30 mouse cellular contexts compared by ENCODE assay signal in genomic region chr3:55479306-55479705, GRCm38 (mm10). TPM values are rescaled to one million over a fixed set of nuclear protein-coding genes. Genes with fewer than 3 reads are reported as not detected.
DNase-seq lines count a peak whose midpoint lies in the region; ATAC-seq lines count a peak whose summit lies in the region.
"Had no signal": no experiment of that assay in that cellular context is flagged by ENCODE, and none has a peak within 500 bp of the region (broad histone marks: within the 10 kb centered on the region; RNA-seq: fewer than 3 reads in every experiment).

No protein-coding gene starts in this region.

- H3K9me3 ChIP-seq in neural tube, embryonic 14.5 days (ENCODE audit: control insufficient read depth, low read length), result no peaks in the 10 kb centered on the region
- no peaks in the 10 kb centered on the region for H3K9me3 ChIP-seq in limb, embryonic 12.5 days
- no peaks in the 10 kb centered on the region for H3K9me3 ChIP-seq in limb, embryonic 15.5 days
- no peaks in the 10 kb centered on the region for H3K9me3 ChIP-seq in heart, embryonic 11.5 days (replicated peaks; ENCODE audit: control insufficient read depth, low read length)
- H3K9me3 ChIP-seq: forebrain, embryonic 10.5 days; forebrain, embryonic 13.5 days; heart, embryonic 12.5 days; heart, embryonic 15.5 days; hindbrain, embryonic 10.5 days; hindbrain, embryonic 13.5 days had no signal

- H3K27ac ChIP-seq in neural tube, embryonic 14.5 days (ENCODE audit: low read depth, low read length), result no peak overlapping the region
- H3K27ac ChIP-seq in limb, embryonic 12.5 days, result peak overlapping the region; percentile 75
- H3K27ac ChIP-seq in limb, embryonic 15.5 days, result 0 out of 2 replicates have a peak overlapping the region, but pooled peaks have one; percentile 7
- no peak overlapping the region for H3K27ac ChIP-seq in heart, embryonic 11.5 days (ENCODE audit: low read depth, low read length)
- H3K27ac ChIP-seq: forebrain, embryonic 10.5 days; forebrain, embryonic 13.5 days; heart, embryonic 15.5 days; hindbrain, embryonic 10.5 days had no signal

- H3K4me1 ChIP-seq in neural tube, embryonic 14.5 days (ENCODE audit: control insufficient read depth, insufficient read depth, low read length), result no peaks in the 10 kb centered on the region
- peaks cover 42% of the 10 kb centered on the region for H3K4me1 ChIP-seq in limb, embryonic 12.5 days (replicated peaks)
- peaks cover 13% of the 10 kb centered on the region for H3K4me1 ChIP-seq in limb, embryonic 15.5 days
- no peaks in the 10 kb centered on the region for H3K4me1 ChIP-seq in heart, embryonic 11.5 days (ENCODE audit: control insufficient read depth, insufficient read depth, low read length)
- H3K4me1 ChIP-seq: forebrain, embryonic 13.5 days; heart, embryonic 12.5 days; heart, embryonic 15.5 days had no signal

- H3K36me3 ChIP-seq in neural tube, embryonic 14.5 days (ENCODE audit: control insufficient read depth, insufficient read depth, low read length), result no peaks in the 10 kb centered on the region; the same call in 1 of the 2 replicates
- H3K36me3 ChIP-seq in limb, embryonic 12.5 days, result no peaks in the 10 kb centered on the region
- H3K36me3 ChIP-seq in limb, embryonic 15.5 days, result no peaks in the 10 kb centered on the region
- no peaks in the 10 kb centered on the region for H3K36me3 ChIP-seq in heart, embryonic 11.5 days (ENCODE audit: control insufficient read depth, insufficient read depth, low read length)
- H3K36me3 ChIP-seq: forebrain, embryonic 10.5 days; heart, embryonic 12.5 days; heart, embryonic 15.5 days; hindbrain, embryonic 10.5 days had no signal

- no peak overlapping the region for H3K4me2 ChIP-seq in neural tube, embryonic 14.5 days (ENCODE audit: low read depth, low read length)
- peak overlapping the region; percentile 20; the same call in 1 of the 2 replicates for H3K4me2 ChIP-seq in limb, embryonic 12.5 days
- H3K4me2 ChIP-seq in limb, embryonic 15.5 days, result no peak overlapping the region
- no peak overlapping the region for H3K4me2 ChIP-seq in heart, embryonic 11.5 days
- H3K4me2 ChIP-seq: forebrain, embryonic 13.5 days; heart, embryonic 12.5 days; heart, embryonic 15.5 days; hindbrain, embryonic 13.5 days had no signal

- peak; percentile 65; the same call in 1 of the 2 replicates for ATAC-seq in neural tube, embryonic 14.5 days (ENCODE audit: low read depth)
- ATAC-seq in limb, embryonic 12.5 days (ENCODE audit: insufficient number of reproducible peaks, insufficient read depth, low FRiP score, low TSS enrichment, low read depth), result peak; percentile 77
- ATAC-seq in limb, embryonic 15.5 days (ENCODE audit: insufficient number of reproducible peaks, low FRiP score, low TSS enrichment, low read depth), result no peak
- no peak for ATAC-seq in heart, embryonic 11.5 days (replicated peaks; ENCODE audit: insufficient number of reproducible peaks, low FRiP score, low TSS enrichment)
- ATAC-seq: CD4-positive, CD25-positive, alpha-beta regulatory T cell, adult 4 months; forebrain, embryonic 13.5 days; forebrain, embryonic 16.5 days; hindbrain, embryonic 16.5 days had no signal

- H3K9ac ChIP-seq in neural tube, embryonic 14.5 days (replicated peaks; ENCODE audit: low read depth, low read length), result no peak overlapping the region
- H3K9ac ChIP-seq in limb, embryonic 12.5 days (replicated peaks), result no peak overlapping the region
- no peak overlapping the region for H3K9ac ChIP-seq in limb, embryonic 15.5 days
- no peak overlapping the region for H3K9ac ChIP-seq in heart, embryonic 11.5 days (ENCODE audit: low read depth, low read length)
- H3K9ac ChIP-seq: forebrain, embryonic 13.5 days; heart, embryonic 12.5 days; heart, embryonic 15.5 days; hindbrain, embryonic 13.5 days had no signal

- H3K27me3 ChIP-seq in neural tube, embryonic 14.5 days (ENCODE audit: control insufficient read depth, insufficient read depth, low read length), result no peaks in the 10 kb centered on the region
- H3K27me3 ChIP-seq in limb, embryonic 12.5 days, result no peaks in the 10 kb centered on the region
- H3K27me3 ChIP-seq in limb, embryonic 15.5 days, result no peaks in the 10 kb centered on the region
- no peaks in the 10 kb centered on the region for H3K27me3 ChIP-seq in heart, embryonic 11.5 days (ENCODE audit: control insufficient read depth, insufficient read depth, low read length)
- H3K27me3 ChIP-seq: forebrain, embryonic 13.5 days; heart, embryonic 12.5 days; heart, embryonic 15.5 days; hindbrain, embryonic 13.5 days had no signal

- WGBS in neural tube, embryonic 14.5 days, result 57% methylated on average over 4 of the region's 4 CpGs
- WGBS in limb, embryonic 12.5 days, result 9% methylated on average over 4 of the region's 4 CpGs
- 15% methylated on average over 4 of the region's 4 CpGs for WGBS in limb, embryonic 15.5 days
- WGBS in heart, embryonic 11.5 days (ENCODE audit: insufficient replicate concordance), result 86% methylated on average over 4 of the region's 4 CpGs

- DNase-seq in neural tube, embryonic 10.5 days (ENCODE audit: extremely low spot score, low spot score), result no peak
- no peak for DNase-seq in spleen, postnatal 14 days (ENCODE audit: low spot score in 2 of 2)
- DNase-seq: adrenal gland, adult 8-10 months; adrenal gland, postnatal 25 days; cerebellum, adult 11-12 months; cerebellum, adult 8-10 months; cerebellum, postnatal 14 days; embryo, embryonic 11 days; gastrocnemius, postnatal 10 days; gastrocnemius, postnatal 36 days; heart, postnatal 10 days; heart, postnatal 36 days had no signal

- H3K4me3 ChIP-seq in neural tube, embryonic 14.5 days (ENCODE audit: low read depth, low read length), result no peak overlapping the region
- no peak overlapping the region for H3K4me3 ChIP-seq in limb, embryonic 12.5 days (replicated peaks)
- no peak overlapping the region for H3K4me3 ChIP-seq in limb, embryonic 15.5 days
- H3K4me3 ChIP-seq in heart, embryonic 11.5 days (ENCODE audit: low read depth, low read length), result no peak overlapping the region
- H3K4me3 ChIP-seq: forebrain, embryonic 10.5 days; forebrain, embryonic 13.5 days; heart, embryonic 12.5 days; heart, embryonic 15.5 days; hindbrain, embryonic 10.5 days; hindbrain, embryonic 13.5 days had no signal

RNA-seq across cellular contexts. Expression of gene Gm21954, which starts 7.3 kb away (rescaled TPM):
- not detected in 2 replicates for polyA plus RNA-seq in neural tube, embryonic 14.5 days (2014; fragmentation: Nextera tagmentation; extraction: Ambion mirVana)
- not detected in 2 replicates for polyA plus RNA-seq in limb, embryonic 12.5 days (2016; fragmentation: Nextera tagmentation; extraction: Ambion mirVana)
- polyA plus RNA-seq in limb, embryonic 15.5 days (2015; fragmentation: Nextera tagmentation; extraction: Ambion mirVana), result not detected in 2 replicates
- polyA plus RNA-seq in heart, embryonic 11.5 days (2014; fragmentation: Nextera tagmentation; extraction: Ambion mirVana), result not detected in 2 replicates
- polyA plus RNA-seq: brain, embryonic 14.5 days; C2C12; CD4-positive, CD25-positive, alpha-beta regulatory T cell, adult 4 months; cortical plate, adult 2 months; embryonic facial prominence, embryonic 11.5 days; embryonic facial prominence, embryonic 14.5 days; forebrain, embryonic 10.5 days; forebrain, embryonic 13.5 days; forebrain, embryonic 16.5 days; heart, embryonic 12.5 days; heart, embryonic 15.5 days; hindbrain, embryonic 10.5 days; hindbrain, embryonic 13.5 days; hindbrain, embryonic 16.5 days had no signal

Comparison
In these comparisons a context has a peak if more than half of its experiments do, and no peak if none do; other contexts are left out.
1. ATAC-seq: peak in neural tube, embryonic 14.5 days (single experiment) and limb, embryonic 12.5 days (single experiment); none in limb, embryonic 15.5 days (single experiment) and heart, embryonic 11.5 days (single experiment).
2. H3K27ac ChIP-seq: peak in limb, embryonic 12.5 days (single experiment) and limb, embryonic 15.5 days (single experiment); none in neural tube, embryonic 14.5 days (single experiment) and heart, embryonic 11.5 days (single experiment).